Mouse (Mus musculus) hindbrain, embryonic 14.5 days (tissue): ENCODE measurements around the gene Oxt. TPM values are rescaled to one million over a fixed set of nuclear protein-coding genes. Genes with fewer than 3 reads are reported as not detected.

Experiments
- ATAC-seq: fragments of 200-750 bp; cut with Nextera tagmentation; 2 replicates; pipeline ENCODE4 v1.8.0; 2017; ENCODE audit warnings: moderate number of reproducible peaks, mild to moderate bottlenecking, moderate TSS enrichment, moderate library complexity; ENCODE audit not compliant: low FRiP score
- DNase-seq: peaks from one replicate; pipeline ENCODE4 v3.0.0-alpha.2; 2015; ENCODE audit warnings: low spot score
- H3K27ac ChIP-seq: fragments of 300-500 bp; sonication (generic); 2 replicates; pipeline ENCODE4 v1.5.1; 2014; ENCODE audit warnings: mild to moderate bottlenecking, moderate library complexity
- H3K27me3 ChIP-seq: fragments of 300-500 bp; sonication (generic); 2 replicates; pipeline ENCODE4 v1.6.1; 2014; ENCODE audit warnings: mild to moderate bottlenecking, low read length, mixed read lengths; ENCODE audit not compliant: control insufficient read depth, insufficient read depth
- H3K36me3 ChIP-seq: fragments of 300-500 bp; sonication (generic); replicated peaks from 2 replicates; pipeline ENCODE4 v1.6.1; 2014; ENCODE audit not compliant: control insufficient read depth, insufficient read depth
- H3K4me1 ChIP-seq: fragments of 300-500 bp; sonication (generic); replicated peaks from 2 replicates; pipeline ENCODE4 v1.6.1; 2014; ENCODE audit warnings: antibody characterized with exemption, low read length, mixed read lengths; ENCODE audit not compliant: control insufficient read depth, insufficient read depth
- H3K4me2 ChIP-seq: fragments of 300-500 bp; sonication (generic); replicated peaks from 2 replicates; pipeline ENCODE4 v1.6.1; 2014; ENCODE audit warnings: mild to moderate bottlenecking, moderate library complexity
- H3K4me3 ChIP-seq: fragments of 300-500 bp; sonication (generic); replicated peaks from 2 replicates; pipeline ENCODE4 v1.5.1; 2014; ENCODE audit warnings: mild to moderate bottlenecking, low read length
- H3K9ac ChIP-seq: fragments of 300-500 bp; sonication (generic); 2 replicates; pipeline ENCODE4 v1.6.1; 2014
- H3K9me3 ChIP-seq: fragments of 300-500 bp; sonication (generic); 2 replicates; pipeline ENCODE4 v1.6.1; 2016; ENCODE audit warnings: low read length; ENCODE audit not compliant: control insufficient read depth
- WGBS: fragments of 180-500 bp; shearing (Covaris S2); extraction: QIAGEN DNeasy Blood & Tissue Kit; methylation state at CpG from one replicate; pipeline ENCODE4 v1.1.7; 2014; 5-methylcytosine and 5-hydroxymethylcytosine counted together
- polyA plus RNA-seq: library from polyadenylated mRNA; unstranded; fragments of >200 nt; fragmentation: Nextera tagmentation; extraction: Ambion mirVana; gene quantifications from 2 replicates; pipeline ENCODE4 v1.2.1, GENCODE M21; 2014

Oxt gene
- polyA plus RNA-seq = 0.87 TPM in 1 of 2 replicates, not detected in the other

- H3K4me1 ChIP-seq = peaks cover 12% of the 10 kb centered on the region; the same call in 1 of the 2 replicates
- H3K36me3 ChIP-seq = no peaks in the 10 kb centered on the region
- DNase-seq = no peak
- ATAC-seq = no peak
- WGBS = 37% methylated on average over 9 of the region's 9 CpGs
- H3K9ac ChIP-seq = no peak within 1 kb of the TSS
- H3K27ac ChIP-seq = no peak within 1 kb of the TSS
- peak within 1 kb of the TSS; percentile 42 for H3K4me2 ChIP-seq
- H3K27me3 ChIP-seq = peaks cover 65% of the 10 kb centered on the region
- peak within 1 kb of the TSS; percentile 20 for H3K4me3 ChIP-seq
- H3K9me3 ChIP-seq = no peaks in the 10 kb centered on the region
Measured at GRCm38 (mm10) chr2:130575873-130576272, at the start of gene Oxt. Oxt (plus strand) TSS chr2:130576173.

GRCm38 (mm10) chr2:130528457-130528856 lies 47.5 kb upstream of the Oxt start:
- Histone ChIP-seq H3K4me1 (no peaks in the 10 kb centered on the region), H3K27ac (no peak overlapping the region), H3K27me3 (no peaks in the 10 kb centered on the region), H3K36me3 (peaks cover 61% of the 10 kb centered on the region), H3K9me3 (no peaks in the 10 kb centered on the region), H3K4me2 (no peak overlapping the region), H3K4me3 (no peak overlapping the region), H3K9ac (no peak overlapping the region)
- ATAC-seq = no peak
- no peak for DNase-seq
- 88% methylated on average over 6 of the region's 6 CpGs for WGBS

GRCm38 (mm10) chr2:130529290-130529689 lies 46.7 kb upstream of the Oxt start:
- H3K4me2 ChIP-seq = no peak overlapping the region
- H3K27ac ChIP-seq = no peak overlapping the region
- H3K27me3 ChIP-seq = no peaks in the 10 kb centered on the region
- H3K36me3 ChIP-seq = peaks cover 61% of the 10 kb centered on the region
- no peaks in the 10 kb centered on the region for H3K4me1 ChIP-seq
- WGBS = 95% methylated on average over 2 of the region's 2 CpGs
- no peak overlapping the region for H3K4me3 ChIP-seq
- ATAC-seq = no peak
- no peak overlapping the region for H3K9ac ChIP-seq
- no peaks in the 10 kb centered on the region for H3K9me3 ChIP-seq
- no peak for DNase-seq

GRCm38 (mm10) chr2:130529925-130530324 lies 46.0 kb upstream of the Oxt start:
- Histone ChIP-seq H3K27ac (no peak overlapping the region), H3K9me3 (no peaks in the 10 kb centered on the region), H3K4me2 (no peak overlapping the region), H3K4me1 (no peaks in the 10 kb centered on the region), H3K4me3 (no peak overlapping the region), H3K36me3 (peaks cover 64% of the 10 kb centered on the region), H3K9ac (no peak overlapping the region), H3K27me3 (no peaks in the 10 kb centered on the region)
- ATAC-seq (no peak), DNase-seq (no peak)
- WGBS = 91% methylated on average over 7 of the region's 7 CpGs

- no peaks in the 10 kb centered on the region for H3K27me3 ChIP-seq
- H3K4me1 ChIP-seq = no peaks in the 10 kb centered on the region
- no peaks in the 10 kb centered on the region for H3K9me3 ChIP-seq
- whole genome bisulfite sequencing = 93% methylated on average over 2 of the region's 2 CpGs
- H3K4me2 ChIP-seq = no peak overlapping the region
- H3K9ac ChIP-seq = no peak overlapping the region
- ATAC-seq = no peak
- H3K4me3 ChIP-seq = no peak overlapping the region
- no peak overlapping the region for H3K27ac ChIP-seq
- no peak for DNase-seq
- H3K36me3 ChIP-seq = peaks cover 66% of the 10 kb centered on the region
Measured at GRCm38 (mm10) chr2:130532201-130532600, 43.8 kb upstream of the Oxt start.

GRCm38 (mm10) chr2:130535017-130535416 lies 41.0 kb upstream of the Oxt start:
- no peaks in the 10 kb centered on the region for H3K4me1 ChIP-seq
- no peaks in the 10 kb centered on the region for H3K27me3 ChIP-seq
- H3K36me3 ChIP-seq = peaks cover 80% of the 10 kb centered on the region
- ATAC-seq = no peak
- H3K9ac ChIP-seq = no peak overlapping the region
- H3K27ac ChIP-seq = no peak overlapping the region
- 93% methylated on average over 6 of the region's 6 CpGs for WGBS
- no peak overlapping the region for H3K4me3 ChIP-seq
- H3K4me2 ChIP-seq = no peak overlapping the region
- no peak for DNase-seq
- H3K9me3 ChIP-seq = no peaks in the 10 kb centered on the region

- H3K27ac ChIP-seq = no peak overlapping the region
- H3K4me3 ChIP-seq = no peak overlapping the region
- H3K36me3 ChIP-seq = peaks cover 90% of the 10 kb centered on the region
- no peaks in the 10 kb centered on the region for H3K27me3 ChIP-seq
- H3K9me3 ChIP-seq = no peaks in the 10 kb centered on the region
- ATAC-seq (no peak), DNase-seq (no peak)
- H3K9ac ChIP-seq = no peak overlapping the region
- no peak overlapping the region for H3K4me2 ChIP-seq
- no peaks in the 10 kb centered on the region for H3K4me1 ChIP-seq
- 85% methylated on average over 3 of the region's 3 CpGs for WGBS
Measured at GRCm38 (mm10) chr2:130536890-130537289, 39.1 kb upstream of the Oxt start.

- H3K4me2 ChIP-seq = no peak overlapping the region
- DNase-seq = no peak
- WGBS = 93% methylated on average over 8 of the region's 8 CpGs
- no peaks in the 10 kb centered on the region for H3K4me1 ChIP-seq
- H3K27me3 ChIP-seq = no peaks in the 10 kb centered on the region
- H3K27ac ChIP-seq = no peak overlapping the region
- no peak for ATAC-seq
- no peak overlapping the region for H3K9ac ChIP-seq
- H3K4me3 ChIP-seq = no peak overlapping the region
- H3K9me3 ChIP-seq = no peaks in the 10 kb centered on the region
- peaks cover 91% of the 10 kb centered on the region for H3K36me3 ChIP-seq
Measured at GRCm38 (mm10) chr2:130538876-130539546, 37.0 kb upstream of the Oxt start.

- Histone ChIP-seq H3K36me3 (peaks cover 91% of the 10 kb centered on the region), H3K27me3 (no peaks in the 10 kb centered on the region), H3K4me2 (no peak overlapping the region), H3K9me3 (no peaks in the 10 kb centered on the region), H3K4me1 (no peaks in the 10 kb centered on the region), H3K27ac (no peak overlapping the region), H3K9ac (no peak overlapping the region), H3K4me3 (no peak overlapping the region)
- WGBS = 92% methylated on average over 9 of the region's 9 CpGs
- ATAC-seq = no peak
- no peak for DNase-seq
Measured at GRCm38 (mm10) chr2:130540266-130540665, 35.7 kb upstream of the Oxt start.

- no peaks in the 10 kb centered on the region for H3K9me3 ChIP-seq
Measured at GRCm38 (mm10) chr2:130546957-130547356, 29.0 kb upstream of the Oxt start.

More at GRCm38 (mm10) chr2:130546957-130547356, 29.0 kb upstream of the Oxt start:
- no peak overlapping the region for H3K9ac ChIP-seq
- WGBS = 92% methylated on average over 8 of the region's 8 CpGs
- H3K27me3 ChIP-seq = no peaks in the 10 kb centered on the region
- DNase-seq = no peak
- H3K36me3 ChIP-seq = peaks cover 97% of the 10 kb centered on the region
- no peak for ATAC-seq
- H3K4me1 ChIP-seq = no peaks in the 10 kb centered on the region
- H3K4me2 ChIP-seq = no peak overlapping the region
- no peak overlapping the region for H3K4me3 ChIP-seq
- no peak overlapping the region for H3K27ac ChIP-seq
